Mouse (Mus musculus) erythroblast, embryonic 14.5 days (primary cell): ENCODE results near the gene Adipoq.

Experiments used
- GATA1 ChIP-seq: IDR thresholded peaks from 2 replicates; pipeline ENCODE4 v1.6.1; 2012; ENCODE audit warnings: low read length, inconsistent platforms, mixed read lengths
- TAL1 ChIP-seq: IDR thresholded peaks from 3 replicates; pipeline ENCODE4 v1.6.1; 2012; ENCODE audit warnings: low read length, inconsistent platforms, mixed read lengths

GRCm38 (mm10) chr16:23115486-23115885, 30.9 kb upstream of the Adipoq start:
- TF ChIP-seq TAL1 (no peak), GATA1 (no peak)
